22 mouse cellular contexts compared by ENCODE assay signal in the genomic region with DNA sequence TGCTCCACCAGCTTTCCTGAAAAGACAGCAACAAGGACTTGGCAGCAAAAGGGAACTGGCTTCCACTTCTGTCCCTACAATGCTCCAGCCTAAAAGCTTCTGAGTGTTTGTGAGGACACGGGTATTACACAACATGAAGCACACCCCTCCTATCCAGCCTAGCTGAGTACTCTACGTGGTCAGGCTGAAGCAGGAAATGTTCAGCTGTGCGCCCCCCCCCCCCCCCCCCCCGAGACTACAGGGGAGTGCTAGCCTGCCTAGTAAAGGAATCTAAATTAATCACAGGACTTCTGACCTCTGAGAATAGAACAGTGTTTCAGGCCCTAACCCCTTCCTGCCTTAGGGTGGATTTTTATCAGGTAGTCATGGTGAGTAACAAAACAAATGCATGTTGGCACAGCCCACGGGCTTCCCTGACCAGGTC. TPM values are rescaled to one million over a fixed set of nuclear protein-coding genes. Genes with fewer than 3 reads are reported as not detected.
A peak's percentile ranks its signal among the peaks of the same experiment; 100 is the strongest.
DNase-seq lines count a peak whose midpoint lies in the region; ATAC-seq lines count a peak whose summit lies in the region.
"Had no signal": no experiment of that assay in that cellular context is flagged by ENCODE, and none has a peak within 500 bp of the region (broad histone marks: within the 10 kb centered on the region; RNA-seq: fewer than 3 reads in every experiment).

No protein-coding gene starts in this region.

- H3K27ac ChIP-seq in intestine, embryonic 16.5 days (ENCODE audit: low read length): no peak overlapping the region
- no peak overlapping the region for H3K27ac ChIP-seq in intestine, embryonic 15.5 days
- H3K27ac ChIP-seq in heart, embryonic 10.5 days: peak overlapping the region; percentile 23; the same call in 1 of the 2 replicates
- no peak overlapping the region for H3K27ac ChIP-seq in liver, embryonic 12.5 days
- H3K27ac ChIP-seq: embryonic facial prominence, embryonic 15.5 days; hindbrain, embryonic 14.5 days; layer of hippocampus, adult 2 months; midbrain, embryonic 10.5 days had no signal

- no peak overlapping the region for H3K9ac ChIP-seq in intestine, embryonic 16.5 days (ENCODE audit: low read depth, low read length)
- H3K9ac ChIP-seq in intestine, embryonic 15.5 days: no peak overlapping the region
- no peak overlapping the region for H3K9ac ChIP-seq in liver, embryonic 12.5 days
- H3K9ac ChIP-seq: embryonic facial prominence, embryonic 15.5 days; hindbrain, embryonic 14.5 days; liver, postnatal 0 days had no signal

- H3K4me1 ChIP-seq in intestine, embryonic 16.5 days (ENCODE audit: control insufficient read depth, insufficient read depth, low read length): no peaks in the 10 kb centered on the region
- H3K4me1 ChIP-seq in intestine, embryonic 15.5 days (replicated peaks): no peaks in the 10 kb centered on the region
- peaks cover 4% of the 10 kb centered on the region; the same call in 1 of the 2 replicates for H3K4me1 ChIP-seq in heart, embryonic 10.5 days
- no peaks in the 10 kb centered on the region for H3K4me1 ChIP-seq in liver, embryonic 12.5 days
- H3K4me1 ChIP-seq: embryonic facial prominence, embryonic 15.5 days; midbrain, embryonic 10.5 days had no signal

- no peak for DNase-seq in heart, embryonic 10.5 days (ENCODE audit: low spot score)
- DNase-seq in lung, adult 18-20 months: peak; percentile 71 to 80
- DNase-seq in kidney, postnatal 4 days: no peak
- DNase-seq: cerebellum, adult 8-10 months; liver, postnatal 0 days; right cerebral cortex, postnatal 14 days; thymus, adult 18-20 months had no signal

- peak; percentile 73 for ATAC-seq in intestine, embryonic 16.5 days
- no peak for ATAC-seq in intestine, embryonic 15.5 days
- ATAC-seq in megakaryocyte progenitor cell, adult 5-6 weeks (replicated peaks; ENCODE audit: poor library complexity): peak; percentile 52
- no peak for ATAC-seq in liver, embryonic 12.5 days
- no peak for ATAC-seq in monocyte, adult 5-6 weeks (replicated peaks; ENCODE audit: insufficient number of reproducible peaks, low FRiP score, low TSS enrichment, poor library complexity, severe bottlenecking)
- ATAC-seq: liver, postnatal 0 days had no signal

- no peaks in the 10 kb centered on the region for H3K9me3 ChIP-seq in intestine, embryonic 16.5 days (ENCODE audit: control insufficient read depth, low read length)
- no peaks in the 10 kb centered on the region for H3K9me3 ChIP-seq in intestine, embryonic 15.5 days
- H3K9me3 ChIP-seq in heart, embryonic 10.5 days: no peaks in the 10 kb centered on the region
- H3K9me3 ChIP-seq in liver, embryonic 12.5 days (replicated peaks): no peaks in the 10 kb centered on the region
- H3K9me3 ChIP-seq: embryonic facial prominence, embryonic 15.5 days; midbrain, embryonic 10.5 days had no signal

- no peak overlapping the region for H3K4me2 ChIP-seq in intestine, embryonic 16.5 days (ENCODE audit: low read depth, low read length)
- H3K4me2 ChIP-seq in intestine, embryonic 15.5 days (replicated peaks): no peak overlapping the region
- no peak overlapping the region for H3K4me2 ChIP-seq in liver, embryonic 12.5 days
- H3K4me2 ChIP-seq: embryonic facial prominence, embryonic 15.5 days; hindbrain, embryonic 14.5 days had no signal

- peaks cover 14% of the 10 kb centered on the region for H3K36me3 ChIP-seq in intestine, embryonic 16.5 days (ENCODE audit: control insufficient read depth, insufficient read depth, low read length)
- H3K36me3 ChIP-seq in intestine, embryonic 15.5 days: peaks cover 44% of the 10 kb centered on the region
- peaks cover 90% of the 10 kb centered on the region for H3K36me3 ChIP-seq in heart, embryonic 10.5 days
- peaks cover 90% of the 10 kb centered on the region for H3K36me3 ChIP-seq in liver, embryonic 12.5 days

- H3K27me3 ChIP-seq in intestine, embryonic 16.5 days (replicated peaks; ENCODE audit: control insufficient read depth, insufficient read depth, low read length): no peaks in the 10 kb centered on the region
- H3K27me3 ChIP-seq in intestine, embryonic 15.5 days (replicated peaks): no peaks in the 10 kb centered on the region
- H3K27me3 ChIP-seq in heart, embryonic 10.5 days (ENCODE audit: insufficient read depth, poor library complexity, severe bottlenecking): no peaks in the 10 kb centered on the region
- no peaks in the 10 kb centered on the region for H3K27me3 ChIP-seq in liver, embryonic 12.5 days (replicated peaks)
- H3K27me3 ChIP-seq: embryonic facial prominence, embryonic 15.5 days had no signal

- 61% methylated on average over 5 of the region's 5 CpGs for WGBS in intestine, embryonic 16.5 days
- 63% methylated on average over 5 of the region's 5 CpGs for WGBS in intestine, embryonic 15.5 days
- WGBS in heart, embryonic 10.5 days: 49% methylated on average over 5 of the region's 5 CpGs
- WGBS in liver, embryonic 12.5 days (ENCODE audit: insufficient replicate concordance): 55% methylated on average over 5 of the region's 5 CpGs

- H3K4me3 ChIP-seq in intestine, embryonic 16.5 days (ENCODE audit: low read length): no peak overlapping the region
- H3K4me3 ChIP-seq in intestine, embryonic 15.5 days (replicated peaks): no peak overlapping the region
- no peak overlapping the region for H3K4me3 ChIP-seq in heart, embryonic 10.5 days
- no peak overlapping the region for H3K4me3 ChIP-seq in liver, embryonic 12.5 days
- H3K4me3 ChIP-seq: embryonic facial prominence, embryonic 15.5 days; layer of hippocampus, adult 2 months; midbrain, embryonic 10.5 days had no signal

RNA-seq across cellular contexts. Expression of a gene that starts 24.7 kb away (rescaled TPM):
- not detected in 2 replicates for polyA plus RNA-seq in intestine, embryonic 16.5 days (2015; fragmentation: Nextera tagmentation; extraction: Ambion mirVana)
- not detected in 2 replicates for polyA plus RNA-seq in intestine, embryonic 15.5 days (2015; fragmentation: Nextera tagmentation; extraction: Ambion mirVana)
- polyA plus RNA-seq in heart, embryonic 10.5 days (2016; fragmentation: Nextera tagmentation; extraction: Ambion mirVana): not detected in 2 replicates
- total RNA-seq in megakaryocyte progenitor cell, adult 5-6 weeks (2015): not detected in 2 replicates
- not detected in 2 replicates for total RNA-seq in megakaryocyte progenitor cell, adult 5-6 weeks (2017)
- polyA plus RNA-seq in liver, embryonic 12.5 days (2016; fragmentation: Nextera tagmentation; extraction: Ambion mirVana): not detected in 2 replicates
- 0.64 TPM in 1 of 3 replicates, not detected in the others for total RNA-seq in monocyte, adult 5-6 weeks (2017)
- total RNA-seq: adrenal gland, adult 18-20 months; gastrocnemius, postnatal 4 days; layer of hippocampus, adult 2 months had no signal
- polyA plus RNA-seq: embryonic facial prominence, embryonic 15.5 days; hindbrain, embryonic 14.5 days; kidney, embryonic 16.5 days; limb, embryonic 14.5 days; liver, postnatal 0 days; midbrain, embryonic 10.5 days had no signal

RNA-seq across cellular contexts. Expression of a gene that starts 26.6 kb away (rescaled TPM):
- not detected in 2 replicates for polyA plus RNA-seq in intestine, embryonic 16.5 days (2015; fragmentation: Nextera tagmentation; extraction: Ambion mirVana)
- polyA plus RNA-seq in intestine, embryonic 15.5 days (2015; fragmentation: Nextera tagmentation; extraction: Ambion mirVana): not detected in 2 replicates
- polyA plus RNA-seq in heart, embryonic 10.5 days (2016; fragmentation: Nextera tagmentation; extraction: Ambion mirVana): not detected in 2 replicates
- total RNA-seq in megakaryocyte progenitor cell, adult 5-6 weeks (2015): 0.17 TPM in 1 of 2 replicates, not detected in the other
- total RNA-seq in megakaryocyte progenitor cell, adult 5-6 weeks (2017): 0.14 and 0.37 TPM in 2 replicates
- polyA plus RNA-seq in liver, embryonic 12.5 days (2016; fragmentation: Nextera tagmentation; extraction: Ambion mirVana): not detected in 2 replicates
- 1.2 TPM in 1 of 3 replicates, not detected in the others for total RNA-seq in monocyte, adult 5-6 weeks (2017)
- total RNA-seq: gastrocnemius, postnatal 4 days had no signal
- polyA plus RNA-seq: C2C12; embryonic facial prominence, embryonic 15.5 days; forebrain, embryonic 11.5 days; hindbrain, embryonic 14.5 days; kidney, embryonic 16.5 days; liver, postnatal 0 days; midbrain, embryonic 10.5 days had no signal

RNA-seq across cellular contexts. Expression of a gene that starts 28.0 kb away (rescaled TPM):
- not detected in 2 replicates for polyA plus RNA-seq in intestine, embryonic 16.5 days (2015; fragmentation: Nextera tagmentation; extraction: Ambion mirVana)
- polyA plus RNA-seq in intestine, embryonic 15.5 days (2015; fragmentation: Nextera tagmentation; extraction: Ambion mirVana): not detected in 2 replicates
- not detected in 2 replicates for polyA plus RNA-seq in heart, embryonic 10.5 days (2016; fragmentation: Nextera tagmentation; extraction: Ambion mirVana)
- total RNA-seq in megakaryocyte progenitor cell, adult 5-6 weeks (2015): not detected in 2 replicates
- not detected in 2 replicates for total RNA-seq in megakaryocyte progenitor cell, adult 5-6 weeks (2017)
- polyA plus RNA-seq in liver, embryonic 12.5 days (2016; fragmentation: Nextera tagmentation; extraction: Ambion mirVana): not detected in 2 replicates
- total RNA-seq in monocyte, adult 5-6 weeks (2017): not detected in 3 replicates
- total RNA-seq: adrenal gland, adult 18-20 months; gastrocnemius, postnatal 4 days; layer of hippocampus, adult 2 months had no signal
- polyA plus RNA-seq: embryonic facial prominence, embryonic 15.5 days; forebrain, embryonic 11.5 days; hindbrain, embryonic 14.5 days; kidney, embryonic 16.5 days; limb, embryonic 14.5 days; liver, postnatal 0 days; midbrain, embryonic 10.5 days had no signal

RNA-seq across cellular contexts. Expression of a gene that starts 34.3 kb away (rescaled TPM):
- polyA plus RNA-seq in intestine, embryonic 16.5 days (2015; fragmentation: Nextera tagmentation; extraction: Ambion mirVana): 24.4 and 25.5 TPM in 2 replicates
- 35.4 and 36.0 TPM in 2 replicates for polyA plus RNA-seq in intestine, embryonic 15.5 days (2015; fragmentation: Nextera tagmentation; extraction: Ambion mirVana)
- polyA plus RNA-seq in heart, embryonic 10.5 days (2016; fragmentation: Nextera tagmentation; extraction: Ambion mirVana): 56.2 and 56.3 TPM in 2 replicates
- total RNA-seq in megakaryocyte progenitor cell, adult 5-6 weeks (2015): 58.5 and 61.1 TPM in 2 replicates
- total RNA-seq in megakaryocyte progenitor cell, adult 5-6 weeks (2017): 42.5 and 51.8 TPM in 2 replicates
- polyA plus RNA-seq in liver, embryonic 12.5 days (2016; fragmentation: Nextera tagmentation; extraction: Ambion mirVana): 28.6 and 30.2 TPM in 2 replicates
- total RNA-seq in monocyte, adult 5-6 weeks (2017): 10.8 to 28.7 TPM (median 20.7 TPM) in 3 replicates

RNA-seq across cellular contexts. Expression of a gene that starts 34.3 kb away (rescaled TPM):
- polyA plus RNA-seq in intestine, embryonic 16.5 days (2015; fragmentation: Nextera tagmentation; extraction: Ambion mirVana): 11.0 and 11.2 TPM in 2 replicates
- 13.0 and 14.9 TPM in 2 replicates for polyA plus RNA-seq in intestine, embryonic 15.5 days (2015; fragmentation: Nextera tagmentation; extraction: Ambion mirVana)
- 15.7 and 19.5 TPM in 2 replicates for polyA plus RNA-seq in heart, embryonic 10.5 days (2016; fragmentation: Nextera tagmentation; extraction: Ambion mirVana)
- total RNA-seq in megakaryocyte progenitor cell, adult 5-6 weeks (2015): 40.2 and 41.2 TPM in 2 replicates
- 8.2 and 8.6 TPM in 2 replicates for total RNA-seq in megakaryocyte progenitor cell, adult 5-6 weeks (2017)
- polyA plus RNA-seq in liver, embryonic 12.5 days (2016; fragmentation: Nextera tagmentation; extraction: Ambion mirVana): 9.4 and 11.4 TPM in 2 replicates
- total RNA-seq in monocyte, adult 5-6 weeks (2017): 1.6 to 7.7 TPM (median 6.3 TPM) in 3 replicates

Comparison
In these comparisons a context has a peak if more than half of its experiments do, and no peak if none do; other contexts are left out.
1. ATAC-seq: peak in intestine, embryonic 16.5 days (single experiment) and megakaryocyte progenitor cell, adult 5-6 weeks (single experiment); none in intestine, embryonic 15.5 days (single experiment), liver, embryonic 12.5 days (single experiment) and monocyte, adult 5-6 weeks (single experiment).
2. DNase-seq: peak in lung, adult 18-20 months (2 of 2); none in heart, embryonic 10.5 days (single experiment) and kidney, postnatal 4 days (0 of 2).